Mouse (Mus musculus): ENCODE results near the gene Hdgfl3. TPM values are rescaled to one million over a fixed set of nuclear protein-coding genes. Genes with fewer than 3 reads are reported as not detected.
A peak's percentile ranks its signal among the peaks of the same experiment; 100 is the strongest.

The Hdgfl3 gene
- total RNA-seq, 2 experiments from 2014 or later = 53.3 to 59.3 TPM

GRCm38 (mm10) chr7:81904926-81905325 is 29.3 kb downstream of the Hdgfl3 start:
- DNase-seq (ENCODE audit: extremely low spot score in 1 of 2, low spot score in 1 of 2) = no peak

- DNase-seq (ENCODE audit: extremely low spot score in 1 of 2, low spot score in 1 of 2) = no peak
Observed at GRCm38 (mm10) chr7:81904094-81904493, 30.2 kb downstream of the Hdgfl3 start.

GRCm38 (mm10) chr7:81899361-81899760 is 34.9 kb downstream of the Hdgfl3 start:
- DNase-seq (ENCODE audit: extremely low spot score in 1 of 2, low spot score in 1 of 2) = no peak

GRCm38 (mm10) chr7:81885128-81885527 is 49.1 kb downstream of the Hdgfl3 start:
- DNase-seq (ENCODE audit: extremely low spot score in 1 of 2, low spot score in 1 of 2) = no peak

GRCm38 (mm10) chr7:81881600-81881999 is 52.7 kb downstream of the Hdgfl3 start:
- DNase-seq (ENCODE audit: extremely low spot score in 1 of 2, low spot score in 1 of 2) = no peak

- no peak for DNase-seq (ENCODE audit: extremely low spot score in 1 of 2, low spot score in 1 of 2)
Observed at GRCm38 (mm10) chr7:81880797-81881196, 53.5 kb downstream of the Hdgfl3 start.

- no peak for DNase-seq (ENCODE audit: extremely low spot score in 1 of 2, low spot score in 1 of 2)
Observed at GRCm38 (mm10) chr7:81880286-81880685, 54.0 kb downstream of the Hdgfl3 start.

GRCm38 (mm10) chr7:81875372-81875771 is 58.9 kb downstream of the Hdgfl3 start:
- no peak for DNase-seq (ENCODE audit: extremely low spot score in 1 of 2, low spot score in 1 of 2)

- DNase-seq (ENCODE audit: extremely low spot score in 1 of 2, low spot score in 1 of 2) = peak in 1 of 2 experiments; percentile 5
Observed at GRCm38 (mm10) chr7:81874636-81875035, 59.6 kb downstream of the Hdgfl3 start.

- DNase-seq (ENCODE audit: extremely low spot score in 1 of 2, low spot score in 1 of 2) = no peak
Observed at GRCm38 (mm10) chr7:81873807-81874206, 60.5 kb downstream of the Hdgfl3 start.

- DNase-seq (ENCODE audit: extremely low spot score in 1 of 2, low spot score in 1 of 2) = peak in 1 of 2 experiments; percentile 2
Observed at GRCm38 (mm10) chr7:81872493-81873013, 61.7 kb downstream of the Hdgfl3 start.

GRCm38 (mm10) chr7:81868158-81868557 is 66.1 kb downstream of the Hdgfl3 start:
- peak; percentile 42 to 76 for DNase-seq (ENCODE audit: extremely low spot score in 1 of 2, low spot score in 1 of 2)

GRCm38 (mm10) chr7:81867231-81867930 is 66.9 kb downstream of the Hdgfl3 start:
- peak in 1 of 2 experiments; percentile 5 for DNase-seq (ENCODE audit: extremely low spot score in 1 of 2, low spot score in 1 of 2)

- DNase-seq (ENCODE audit: extremely low spot score in 1 of 2, low spot score in 1 of 2) = peak in 1 of 2 experiments; percentile 0
Observed at GRCm38 (mm10) chr7:81865937-81866336, 68.3 kb downstream of the Hdgfl3 start.

GRCm38 (mm10) chr7:81864552-81864951 is 69.7 kb downstream of the Hdgfl3 start:
- DNase-seq (ENCODE audit: extremely low spot score in 1 of 2, low spot score in 1 of 2) = peak in 1 of 2 experiments; percentile 0

GRCm38 (mm10) chr7:81862587-81863583 is 71.4 kb downstream of the Hdgfl3 start:
- peak in 1 of 2 experiments; percentile 4 for DNase-seq (ENCODE audit: extremely low spot score in 1 of 2, low spot score in 1 of 2)

- DNase-seq (ENCODE audit: extremely low spot score in 1 of 2, low spot score in 1 of 2) = no peak
Observed at GRCm38 (mm10) chr7:81861921-81862320, 72.4 kb downstream of the Hdgfl3 start.

GRCm38 (mm10) chr7:81861461-81861860 is 72.8 kb downstream of the Hdgfl3 start:
- DNase-seq (ENCODE audit: extremely low spot score in 1 of 2, low spot score in 1 of 2) = no peak

- no peak for DNase-seq (ENCODE audit: extremely low spot score in 1 of 2, low spot score in 1 of 2)
Observed at GRCm38 (mm10) chr7:81860996-81861395, 73.3 kb downstream of the Hdgfl3 start.

GRCm38 (mm10) chr7:81860071-81860470 is 74.2 kb downstream of the Hdgfl3 start:
- DNase-seq (ENCODE audit: extremely low spot score in 1 of 2, low spot score in 1 of 2) = no peak

Measured in layer of hippocampus, postnatal 25 days (tissue).